Mouse (Mus musculus) kidney, postnatal 0 days (tissue): ENCODE measurements at regions not wholly inside any gene's neighbourhood (a gene's known extent, or its start where the extent isn't known, plus 50 kb on each side); places are given as distances from the start of the nearest gene placed in this dataset.

Experiments used
- ATAC-seq: fragments of 200-750 bp; cut with Nextera tagmentation; replicated peaks from 2 replicates; pipeline ENCODE4 v1.8.0; 2017; ENCODE audit warnings: low read depth, moderate number of reproducible peaks, moderate TSS enrichment, moderate library complexity; ENCODE audit not compliant: low FRiP score
- DNase-seq: peaks from one replicate; pipeline ENCODE4 v3.0.0-alpha.2; 2016; ENCODE audit warnings: low spot score
- H3K27ac ChIP-seq: fragments of 300-500 bp; sonication (generic); 2 replicates; pipeline ENCODE4 v1.5.1; 2014; ENCODE audit warnings: mild to moderate bottlenecking
- H3K27me3 ChIP-seq: fragments of 300-500 bp; sonication (generic); 2 replicates; pipeline ENCODE4 v1.6.1; 2014; ENCODE audit warnings: low read length, mixed read lengths; ENCODE audit not compliant: insufficient read depth
- H3K36me3 ChIP-seq: fragments of 300-500 bp; sonication (generic); 2 replicates; pipeline ENCODE4 v1.6.1; 2014; ENCODE audit warnings: low read length, mixed read lengths; ENCODE audit not compliant: insufficient read depth
- H3K4me1 ChIP-seq: fragments of 300-500 bp; sonication (generic); replicated peaks from 2 replicates; pipeline ENCODE4 v1.6.1; 2014; ENCODE audit warnings: antibody characterized with exemption, low read length, mixed read lengths; ENCODE audit not compliant: insufficient read depth
- H3K4me2 ChIP-seq: fragments of 300-500 bp; sonication (generic); 2 replicates; pipeline ENCODE4 v1.6.1; 2014; ENCODE audit warnings: mild to moderate bottlenecking, low read length, moderate library complexity, mixed read lengths
- H3K4me3 ChIP-seq: fragments of 300-500 bp; sonication (generic); replicated peaks from 2 replicates; pipeline ENCODE4 v1.5.1; 2014; ENCODE audit warnings: low read depth, low read length
- H3K9ac ChIP-seq: fragments of 300-500 bp; sonication (generic); 2 replicates; pipeline ENCODE4 v1.6.1; 2014; ENCODE audit warnings: low read depth, low read length
- H3K9me3 ChIP-seq: fragments of 300-500 bp; sonication (generic); replicated peaks from 2 replicates; pipeline ENCODE4 v1.6.1; 2016; ENCODE audit warnings: low read length, inconsistent platforms, mixed read lengths
- CTCF ChIP-seq: IDR thresholded peaks from 2 replicates; pipeline ENCODE4 v1.5.1; 2016; ENCODE audit warnings: antibody characterized with exemption, low read depth, mild to moderate bottlenecking, moderate library complexity
- WGBS: fragments of 180-500 bp; shearing (Covaris S2); extraction: QIAGEN DNeasy Blood & Tissue Kit; methylation state at CpG from one replicate; pipeline ENCODE4 v1.1.7; 2014; 5-methylcytosine and 5-hydroxymethylcytosine counted together

DNA sequence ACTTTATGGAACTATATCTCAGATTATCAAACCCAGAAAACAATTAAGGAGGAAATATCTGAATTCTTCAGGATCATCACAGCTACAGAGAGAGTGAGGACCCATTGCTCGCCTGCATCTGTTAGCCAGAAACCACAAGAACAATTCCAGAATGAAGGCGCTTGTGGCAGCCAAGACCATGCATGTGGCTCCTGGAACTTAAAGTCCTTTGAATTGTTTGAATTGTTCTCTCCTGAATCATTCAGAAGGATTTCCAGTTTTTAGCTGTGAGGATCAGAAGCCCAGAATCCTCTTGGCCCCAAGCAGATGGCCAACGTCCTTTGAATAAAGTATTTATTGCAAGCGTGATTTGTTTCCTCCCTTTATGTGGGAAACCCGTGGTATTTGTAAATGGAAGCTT is 195.9 kb downstream of the Dio2 start:
- Histone ChIP-seq H3K4me3 (no peak overlapping the region), H3K9me3 (no peaks in the 10 kb centered on the region), H3K27me3 (no peaks in the 10 kb centered on the region), H3K9ac (no peak overlapping the region), H3K4me2 (no peak overlapping the region), H3K36me3 (no peaks in the 10 kb centered on the region), H3K4me1 (no peaks in the 10 kb centered on the region), H3K27ac (no peak overlapping the region)
- DNase-seq (no peak), ATAC-seq (no peak)
- WGBS: 74% methylated on average over 5 of the region's 5 CpGs
- no peak for TF ChIP-seq CTCF
